Mouse (Mus musculus) cerebellum, adult 8-10 months (tissue): Measurements from ENCODE around the gene Ntng1.

Experiments
- DNase-seq: peaks from one replicate; pipeline ENCODE4 v3.0.0; 2022

Gene Ntng1

DNA sequence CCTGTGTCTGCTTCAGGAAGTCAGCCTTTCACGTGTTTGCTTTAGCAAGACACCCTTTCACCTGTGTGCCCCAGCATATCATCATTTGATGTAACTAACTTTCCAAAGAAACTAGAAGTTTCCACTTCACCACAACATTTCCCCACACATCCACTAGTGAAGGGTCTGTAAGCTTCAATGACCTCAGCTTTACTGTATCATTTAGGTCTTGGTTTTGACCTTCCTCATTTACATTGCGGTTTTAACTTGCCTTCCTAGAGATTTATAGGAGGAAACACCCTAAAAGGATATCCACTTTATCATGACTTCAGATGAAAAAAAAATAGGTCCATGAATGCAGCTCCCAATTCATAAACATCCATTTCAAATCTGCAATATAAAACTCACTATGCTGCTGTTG is 89.7 kb downstream of the Ntng1 start:
- no peak for DNase-seq

DNA sequence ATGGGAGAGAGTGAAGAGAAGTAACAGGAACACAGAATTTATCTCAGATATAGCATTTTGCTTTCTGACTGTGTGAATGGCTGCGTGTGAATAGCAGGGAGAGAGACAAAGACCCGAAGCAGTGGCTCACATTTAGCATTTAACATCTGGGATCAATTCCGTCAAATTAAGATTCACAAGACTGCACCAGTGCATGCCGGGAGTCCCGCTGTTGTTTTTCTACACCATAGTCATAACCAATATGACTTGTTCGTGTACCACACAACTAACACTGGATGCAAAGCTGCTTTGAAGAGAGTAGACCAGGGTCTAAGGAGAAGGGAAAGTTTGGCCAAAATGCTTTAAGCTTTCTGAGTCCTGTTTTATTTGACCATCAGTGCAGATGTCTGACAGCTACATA is 95.7 kb downstream of the Ntng1 start:
- DNase-seq = no peak

DNA sequence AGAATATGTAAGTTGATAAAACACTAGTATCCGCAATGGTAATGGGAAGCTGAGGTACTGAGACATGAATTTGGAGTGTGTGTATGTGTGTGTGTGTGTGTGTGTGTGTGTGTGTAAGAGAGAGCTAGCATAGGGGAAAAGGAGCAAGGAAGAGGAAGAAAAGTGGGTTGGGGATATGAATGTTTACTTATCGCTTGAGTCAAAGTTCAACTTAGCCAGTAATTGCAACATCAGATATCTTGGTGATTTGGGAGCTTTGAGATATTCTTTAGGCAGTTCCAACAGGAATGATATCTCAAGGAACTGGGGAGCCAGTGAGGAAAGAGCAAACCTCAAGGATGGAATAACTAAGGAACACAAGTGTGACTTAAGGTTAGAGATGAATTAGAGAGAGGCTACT is 97.1 kb downstream of the Ntng1 start:
- DNase-seq = no peak

DNA sequence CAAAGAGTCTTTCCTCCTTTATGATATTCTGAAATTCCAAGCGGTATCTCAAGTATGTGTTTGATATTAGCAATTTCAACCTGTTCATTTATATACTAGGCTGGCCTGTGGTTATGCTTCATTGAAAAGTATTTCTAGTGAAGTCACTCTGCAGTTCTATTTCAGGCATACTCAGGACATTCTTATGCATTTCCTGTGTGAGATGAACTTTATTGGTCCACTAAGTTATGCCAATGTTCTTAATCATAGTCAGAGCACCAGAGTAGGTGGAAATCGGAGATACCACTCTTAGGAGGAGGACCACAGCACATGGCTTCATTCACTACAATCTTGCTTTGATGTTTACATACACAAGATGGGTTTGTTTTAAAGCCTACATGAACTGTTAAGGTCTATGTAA is 99.6 kb downstream of the Ntng1 start:
- DNase-seq = no peak

DNA sequence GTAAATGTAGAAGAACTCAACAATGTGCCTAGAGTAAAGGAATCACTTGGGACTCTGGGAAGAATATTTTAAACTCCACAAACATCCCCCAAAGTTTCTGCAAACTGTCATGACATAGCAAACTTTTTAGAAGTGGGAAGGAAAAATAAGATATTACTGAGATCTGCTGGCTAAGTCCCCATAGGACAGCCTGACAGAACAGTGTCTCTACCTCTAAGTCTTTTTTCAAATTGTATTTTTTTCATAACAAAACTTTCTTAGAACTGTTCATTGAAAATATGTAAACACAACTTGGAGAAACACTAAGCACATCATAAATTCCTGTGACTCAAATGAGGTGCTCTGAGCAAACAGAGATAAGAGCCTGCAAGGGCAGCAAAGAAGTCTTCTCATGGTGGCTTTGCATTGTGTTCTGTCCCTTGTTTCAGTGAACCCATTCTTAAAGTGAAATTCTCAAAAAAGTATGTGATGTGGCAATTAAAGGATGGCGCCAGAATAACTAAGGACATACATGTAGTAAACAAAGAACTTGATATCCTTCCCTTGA is 100.1 kb downstream of the Ntng1 start:
- DNase-seq = no peak

DNA sequence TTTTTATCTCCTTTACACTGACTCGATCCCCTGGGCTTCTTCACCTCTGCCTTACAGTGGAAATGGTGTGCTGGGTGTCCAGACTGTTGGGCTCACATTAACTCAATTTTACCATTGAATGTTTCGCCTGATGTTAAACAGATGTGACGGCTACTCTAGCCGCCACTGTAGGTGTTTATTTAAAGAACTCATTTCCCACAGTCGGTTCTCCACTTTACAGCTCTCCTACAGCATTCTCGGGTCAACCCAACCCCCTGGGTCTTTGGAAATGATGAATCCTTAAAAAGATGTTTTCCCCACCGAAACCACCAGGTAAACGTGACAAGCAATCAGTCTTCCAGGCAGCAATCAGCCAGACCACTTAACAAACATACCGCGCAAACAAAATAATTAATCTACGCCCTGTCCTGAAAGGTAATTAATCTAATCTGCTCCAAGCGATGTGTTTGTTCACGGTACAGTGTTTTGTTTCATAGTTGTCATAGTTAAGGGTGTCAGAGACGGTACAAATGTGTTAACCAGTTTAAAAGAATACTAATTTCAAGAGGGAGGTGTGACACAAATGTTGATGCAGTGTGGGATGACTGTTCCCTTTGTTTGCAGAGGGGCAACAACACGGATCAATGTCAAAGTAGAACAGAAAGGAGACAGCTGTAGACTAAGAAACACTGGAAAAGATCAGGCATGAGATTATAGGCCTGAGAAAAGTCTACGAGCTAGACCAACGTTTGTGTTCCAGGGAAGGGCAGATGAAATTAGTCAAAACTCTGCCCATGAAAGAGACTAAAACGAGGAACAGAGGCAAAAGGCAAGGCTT is 120.8 kb downstream of the Ntng1 start:
- no peak for DNase-seq

DNA sequence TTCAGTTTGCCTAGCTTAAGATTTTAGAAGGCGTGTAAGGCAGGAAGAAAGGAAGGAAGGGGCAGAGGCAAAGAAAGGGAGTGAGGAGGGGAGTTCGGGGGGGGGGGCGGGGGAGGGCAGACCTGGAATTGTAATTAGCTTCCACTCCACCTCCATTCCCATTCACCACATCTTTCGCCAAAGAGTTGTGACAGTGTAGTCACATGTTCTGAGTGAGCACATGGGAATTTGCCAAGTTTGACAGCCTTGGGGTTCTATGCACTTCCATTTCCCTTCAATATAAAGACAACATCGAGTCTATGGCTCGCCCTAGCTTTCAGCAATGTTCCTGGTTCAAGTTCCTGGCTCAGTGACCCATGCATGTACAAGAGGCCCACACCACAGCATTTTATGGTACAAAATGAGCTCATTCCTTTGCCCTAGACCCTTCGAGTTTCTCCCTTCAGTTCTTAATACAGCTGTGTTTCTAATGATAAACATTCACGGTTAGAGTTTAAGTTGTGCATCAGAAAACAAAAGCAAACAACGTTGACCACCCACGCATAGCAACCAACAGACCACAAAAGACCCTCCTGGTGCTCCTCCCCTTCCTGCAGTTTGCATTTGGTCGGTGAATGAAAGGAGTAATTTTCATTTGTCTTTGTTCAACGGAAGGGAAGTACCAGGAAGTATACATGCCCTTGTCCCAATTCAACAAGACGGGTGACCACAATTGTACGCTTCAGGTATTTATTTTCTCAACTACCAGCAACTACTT is 132.8 kb downstream of the Ntng1 start:
- DNase-seq = no peak

DNA sequence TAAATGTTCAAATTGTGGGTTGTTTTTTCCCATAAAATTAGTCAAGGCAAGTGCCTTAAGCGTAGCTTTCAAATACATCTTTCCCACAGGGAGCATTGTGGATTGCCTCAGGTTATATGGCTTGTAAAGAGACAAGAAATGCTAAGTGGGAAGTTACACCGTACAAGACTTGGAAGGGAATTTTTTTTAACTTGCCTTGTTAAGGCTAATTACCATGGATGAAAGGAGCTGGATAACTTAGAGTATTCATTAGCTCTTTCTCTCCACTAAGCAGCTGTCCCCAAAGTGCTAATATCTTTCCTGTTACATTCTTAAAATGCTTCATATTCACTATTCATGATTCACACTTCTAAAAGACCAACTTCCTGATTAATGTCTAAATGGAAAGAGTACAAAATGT is 133.4 kb downstream of the Ntng1 start:
- no peak for DNase-seq

DNA sequence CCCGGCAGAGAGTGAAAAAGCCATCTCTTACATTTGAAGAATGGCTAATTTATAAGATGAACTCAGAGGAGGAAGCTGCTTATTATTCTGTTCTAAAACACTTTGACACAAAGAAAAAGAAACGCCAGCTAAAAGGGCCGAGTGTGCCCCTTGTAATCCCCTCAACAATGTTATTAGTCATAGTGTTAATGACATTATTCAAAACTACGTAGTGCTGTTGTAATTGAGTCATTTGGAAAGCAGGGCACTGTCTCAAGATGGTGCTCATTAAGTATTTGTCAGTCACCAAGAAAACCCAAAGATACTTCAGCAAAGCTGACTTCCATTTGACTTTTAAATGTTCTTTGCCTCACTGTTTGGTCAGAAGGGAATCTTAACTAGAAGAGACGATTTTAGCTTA is 143.5 kb downstream of the Ntng1 start:
- no peak for DNase-seq

DNA sequence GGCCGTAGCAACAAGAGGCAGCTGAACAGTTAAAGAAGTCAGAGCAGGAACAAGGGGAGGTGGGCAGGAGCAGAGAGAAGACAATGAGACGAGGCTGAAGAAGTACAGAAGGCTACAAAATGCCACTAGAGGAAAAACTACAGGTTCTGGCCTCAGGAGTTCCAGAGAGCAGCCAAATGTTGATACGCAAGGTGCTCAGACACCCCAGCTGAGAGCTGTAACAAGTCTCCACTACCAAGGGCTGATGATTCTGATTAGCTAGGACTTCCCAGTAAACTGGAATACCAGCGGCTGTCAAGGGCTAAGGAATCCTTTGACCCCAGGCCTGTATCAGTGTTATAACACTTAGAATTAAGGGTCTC is 148.2 kb downstream of the Ntng1 start:
- peak; percentile 19 for DNase-seq

DNA sequence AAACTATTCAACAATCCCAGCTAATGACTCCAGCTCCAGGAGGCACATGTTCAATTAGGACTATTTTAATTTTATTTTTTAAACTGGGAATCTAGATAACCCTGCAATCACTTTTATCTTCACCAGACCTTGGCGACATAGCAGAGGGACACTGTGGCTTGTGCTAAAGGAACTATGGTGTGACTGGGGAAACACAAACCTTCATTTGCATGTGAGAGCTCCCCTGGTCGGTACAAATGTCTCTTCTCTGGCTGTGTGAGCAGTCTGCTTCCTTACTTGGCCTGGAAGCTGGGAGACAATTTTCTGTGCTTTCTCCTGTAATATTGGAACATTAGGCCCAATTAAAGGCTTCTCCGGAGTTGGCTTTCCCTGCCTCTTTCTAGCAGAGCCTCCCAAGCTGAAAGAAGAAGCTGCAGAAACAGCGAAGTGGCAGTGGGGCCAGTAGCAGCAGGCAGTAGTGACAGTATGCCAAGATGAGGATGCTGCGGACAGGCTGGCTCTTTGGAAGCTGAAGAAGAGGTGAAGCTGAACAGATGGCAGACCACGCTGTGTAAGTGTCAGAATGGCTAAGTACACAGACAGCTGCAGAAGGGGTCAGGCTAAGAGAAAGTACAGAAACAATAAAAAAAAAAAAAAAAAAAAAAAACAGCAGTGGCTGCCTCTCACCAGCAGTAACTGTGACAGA is 148.7 kb downstream of the Ntng1 start:
- peak; percentile 72 for DNase-seq

DNA sequence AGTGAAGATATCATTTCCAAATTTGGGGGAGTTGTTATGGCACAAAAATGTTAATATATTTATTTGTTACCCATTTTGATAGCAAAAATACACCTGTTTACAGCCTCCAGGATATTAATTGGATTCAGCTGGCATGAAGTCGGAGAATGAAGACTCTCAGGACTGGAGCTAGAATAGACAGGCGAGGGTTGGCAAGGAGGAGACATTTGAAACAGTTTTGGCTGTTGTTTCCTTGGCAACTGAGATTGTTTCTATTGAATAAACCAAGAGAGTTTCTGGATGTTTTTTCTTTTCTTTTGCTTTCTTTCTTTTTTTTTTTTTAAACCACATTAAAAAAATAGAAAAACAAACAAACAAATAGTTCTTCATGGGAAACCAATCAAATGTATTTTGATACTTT is 159.7 kb downstream of the Ntng1 start:
- DNase-seq = no peak

DNA sequence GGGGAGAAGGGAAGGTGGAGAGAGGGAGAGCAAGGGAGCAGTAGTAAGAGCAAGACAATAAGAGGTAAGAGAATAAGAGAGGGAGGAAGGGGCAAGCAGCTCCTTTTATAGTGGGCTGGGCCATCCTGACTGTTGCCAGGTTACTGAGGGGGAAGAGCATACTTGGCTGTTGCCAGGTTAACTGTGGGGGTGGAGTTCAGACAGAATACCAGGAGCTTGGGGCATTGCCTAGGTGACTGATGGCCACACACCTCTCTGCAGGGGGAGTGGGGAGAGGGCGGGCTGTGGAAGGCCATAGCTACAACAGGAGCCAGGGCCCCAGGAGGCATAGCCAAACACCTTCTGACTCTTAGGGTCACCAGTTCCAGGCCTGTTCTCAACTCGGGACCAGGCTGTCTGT is 166.2 kb downstream of the Ntng1 start:
- DNase-seq = no peak

DNA sequence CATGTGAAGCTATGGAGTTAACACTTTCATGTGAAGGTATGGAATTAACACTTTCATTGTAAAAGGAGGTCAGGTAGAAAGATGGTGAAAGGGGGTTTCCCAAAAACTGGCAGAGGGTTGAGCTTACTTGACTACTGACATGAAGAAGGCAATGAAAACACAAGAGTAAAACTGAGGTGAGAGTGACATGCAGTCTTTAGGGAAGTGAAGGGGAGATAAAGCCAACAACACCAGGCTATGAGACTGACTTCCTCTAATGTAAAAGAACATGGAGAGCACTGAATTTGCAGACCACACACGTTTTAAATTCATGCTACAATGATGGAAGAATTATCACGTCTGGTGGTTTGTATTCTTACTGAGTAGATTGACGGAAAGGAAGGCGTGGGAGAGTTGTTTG is 168.7 kb downstream of the Ntng1 start:
- no peak for DNase-seq

DNA sequence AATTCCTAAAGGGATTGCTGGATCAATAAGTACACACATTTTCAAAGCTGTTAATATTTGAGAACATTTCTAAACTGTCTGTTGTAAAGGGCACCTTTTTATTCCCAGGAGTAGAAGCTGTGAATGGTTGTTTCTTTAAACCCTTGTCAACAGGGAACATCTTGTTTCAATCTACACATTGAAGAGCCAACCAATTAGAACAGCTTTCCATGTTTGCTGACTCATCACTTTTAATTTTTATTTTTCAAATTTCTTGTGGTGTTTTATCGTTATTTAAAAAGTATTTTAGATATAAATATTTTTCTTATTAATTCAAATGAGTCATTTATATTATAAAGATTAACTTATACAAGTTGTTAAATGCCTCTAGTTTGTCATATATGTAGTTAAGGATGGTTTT is 172.3 kb downstream of the Ntng1 start:
- no peak for DNase-seq

DNA sequence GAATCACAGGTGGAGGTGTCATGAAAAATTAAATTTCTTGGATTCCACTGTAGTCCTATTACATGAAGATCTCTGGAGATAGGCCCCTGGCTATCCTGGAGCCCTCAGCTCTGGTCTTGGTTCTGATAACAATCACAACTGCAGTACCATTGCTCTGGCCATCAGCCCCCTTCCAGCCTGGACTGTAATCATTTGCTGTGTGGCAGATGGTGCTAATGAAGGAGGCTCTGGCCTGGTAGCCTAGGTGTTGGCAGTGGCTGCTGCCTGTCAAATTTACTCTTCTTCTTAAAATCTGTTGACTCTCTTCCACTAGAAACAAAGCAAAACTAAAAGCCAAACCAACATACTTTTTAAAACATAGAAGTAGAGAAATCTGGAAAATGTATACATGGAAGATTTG is 173.6 kb downstream of the Ntng1 start:
- peak; percentile 20 for DNase-seq

DNA sequence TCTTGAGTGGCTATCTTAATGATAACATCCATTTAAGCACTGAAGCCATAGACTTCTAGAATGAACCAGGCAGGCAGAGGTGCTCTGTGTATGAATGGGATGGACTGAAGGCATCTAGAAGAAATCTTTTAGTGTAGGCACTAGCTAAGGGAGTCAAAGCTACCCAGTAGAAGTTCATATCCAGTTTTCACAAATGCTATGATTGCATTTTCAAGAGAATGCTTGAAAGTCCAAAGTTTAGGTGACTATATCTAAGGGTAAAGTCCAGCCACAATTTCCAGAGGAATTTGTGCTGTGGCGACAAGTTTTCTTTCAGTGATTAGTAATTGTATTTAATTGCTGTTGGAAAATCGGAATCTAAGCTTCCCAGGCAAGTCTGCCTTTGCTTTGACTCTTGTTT is 181.2 kb downstream of the Ntng1 start:
- DNase-seq = no peak

DNA sequence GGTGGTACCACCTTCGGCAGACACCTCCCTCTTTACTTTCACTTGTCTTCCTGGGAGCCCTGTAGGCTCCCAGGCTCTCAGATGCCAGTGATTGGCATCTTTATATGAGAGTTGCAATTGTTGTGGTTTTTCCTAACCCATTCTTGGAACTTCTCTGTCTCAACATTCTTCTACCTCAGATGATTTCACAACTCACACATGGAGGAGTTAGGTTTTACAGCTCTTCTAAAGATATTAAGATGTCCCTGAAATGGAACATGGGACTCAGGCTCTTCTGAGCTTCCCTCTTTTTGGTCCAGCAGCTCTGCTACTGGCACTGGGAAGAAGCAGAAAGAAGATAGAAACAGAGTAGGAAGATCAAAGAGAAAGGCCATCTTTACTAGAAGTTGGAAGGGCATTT is 200.9 kb downstream of the Ntng1 start:
- DNase-seq = no peak

DNA sequence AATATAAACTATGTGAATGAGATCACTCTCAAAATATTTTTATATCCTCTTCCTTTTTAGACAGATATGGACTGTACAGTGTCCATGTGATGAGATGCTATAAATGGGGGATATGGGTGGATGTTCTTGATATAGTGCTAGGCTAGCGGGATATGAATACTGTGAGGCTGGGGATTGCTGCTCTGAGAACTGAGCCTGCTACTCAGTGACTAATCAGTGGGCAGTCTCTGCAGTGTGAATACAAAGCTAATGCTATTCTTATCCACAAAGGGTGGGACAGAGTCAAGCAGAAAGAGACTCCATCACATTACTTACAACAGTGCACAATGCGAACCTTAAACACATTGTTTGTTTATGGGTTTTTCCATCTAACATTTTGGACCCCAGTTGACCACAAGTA is 206.2 kb downstream of the Ntng1 start:
- no peak for DNase-seq

DNA sequence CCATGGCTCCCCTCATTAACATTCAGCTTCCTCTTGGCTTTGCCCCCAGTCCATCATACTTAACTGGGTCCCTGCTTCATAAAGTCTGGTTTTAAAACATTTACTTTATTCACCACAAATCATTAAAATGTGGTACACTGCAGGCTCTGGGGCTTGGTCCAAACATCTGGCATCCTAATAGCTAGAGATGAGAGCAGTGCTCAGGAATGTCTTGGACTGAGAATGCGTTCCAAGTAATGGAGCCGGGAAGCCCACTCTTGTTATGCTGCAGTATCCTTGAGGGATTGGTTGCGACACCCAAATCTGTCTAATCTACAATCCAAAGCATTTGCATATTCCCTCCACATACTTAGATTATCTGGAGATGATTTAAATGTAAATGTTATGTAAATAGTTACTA is 207.5 kb downstream of the Ntng1 start:
- DNase-seq = no peak

DNA sequence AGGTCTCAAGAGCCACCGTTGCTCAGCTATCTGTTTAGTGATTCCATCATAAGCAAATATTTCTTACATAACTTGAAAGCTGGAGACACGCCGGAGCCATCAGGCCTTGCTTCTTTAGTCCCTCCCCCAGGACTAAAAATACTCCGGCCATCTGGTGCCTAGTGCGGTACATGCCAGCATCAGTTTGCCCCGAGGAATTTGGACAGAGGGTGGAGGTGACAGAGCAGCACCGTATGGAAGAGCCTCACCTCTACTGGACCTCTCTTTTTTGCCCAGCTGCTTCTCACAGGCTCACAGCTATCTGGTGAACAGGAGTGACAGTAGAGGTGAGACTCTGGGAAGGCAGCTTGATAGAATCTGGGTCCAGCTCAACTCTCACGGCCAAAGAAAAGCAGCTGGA is 211.6 kb downstream of the Ntng1 start:
- DNase-seq = peak; percentile 93

DNA sequence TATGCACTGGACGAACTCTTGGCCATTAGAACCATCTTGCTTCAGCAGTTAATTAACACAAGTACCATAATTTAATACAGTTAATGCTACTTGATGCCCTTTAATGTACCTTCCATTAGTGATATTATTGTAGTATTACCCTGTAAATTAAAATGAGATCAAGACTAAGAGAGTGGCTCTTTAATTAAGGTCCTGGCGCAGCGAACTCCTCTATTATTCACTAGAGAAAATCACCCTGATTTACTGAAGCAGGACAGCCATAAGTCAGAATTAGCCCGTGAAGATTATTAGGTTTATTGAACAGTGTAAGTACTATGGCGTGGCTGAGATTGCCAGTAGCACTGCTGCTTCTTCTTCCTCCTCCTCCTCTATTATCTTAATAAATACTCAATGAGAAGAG is 212.8 kb downstream of the Ntng1 start:
- no peak for DNase-seq

DNA sequence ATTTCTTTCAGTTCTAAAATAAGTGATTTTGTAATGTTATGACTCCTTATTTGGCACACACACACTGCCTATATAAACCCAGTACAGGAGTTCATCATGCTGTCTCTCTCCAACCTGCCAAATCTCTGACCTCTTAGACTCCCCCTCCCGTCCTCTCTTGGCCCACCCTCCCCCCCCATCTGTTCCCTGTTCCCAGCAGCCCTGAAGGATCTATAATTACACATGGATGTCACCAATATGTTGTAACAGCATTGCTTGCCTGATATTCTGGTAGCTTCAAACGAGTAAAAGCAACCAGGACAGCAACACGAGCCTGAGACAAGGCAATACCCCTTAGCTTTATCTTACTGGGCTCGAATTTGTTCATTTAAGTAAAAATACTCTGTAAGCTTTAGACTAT is 220.0 kb downstream of the Ntng1 start:
- peak; percentile 25 for DNase-seq

DNA sequence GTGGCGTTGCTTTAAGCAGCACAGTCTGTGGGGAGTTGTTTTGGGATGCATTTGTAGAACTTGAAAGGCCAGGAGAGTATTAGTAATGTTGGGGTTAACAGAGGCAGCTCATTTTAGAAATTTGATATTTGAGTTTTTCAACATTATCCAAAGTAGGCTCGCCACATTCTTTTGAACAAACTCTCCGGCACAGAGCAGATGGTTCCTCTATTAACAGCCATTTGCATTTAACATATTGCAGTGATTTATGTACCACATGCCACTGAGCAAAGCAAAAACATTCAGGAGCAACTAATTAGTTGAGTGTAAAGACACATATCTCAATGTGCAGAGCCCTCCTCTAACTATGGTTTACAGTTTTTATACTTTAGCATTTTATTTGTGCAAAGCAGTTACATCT is 224.8 kb downstream of the Ntng1 start:
- no peak for DNase-seq
